Mouse (Mus musculus): Measurements from ENCODE around the gene Zbtb45. TPM values are rescaled to one million over a fixed set of nuclear protein-coding genes. Genes with fewer than 3 reads are reported as not detected.

Zbtb45 gene
- polyA plus RNA-seq, 1 experiment from 2014 or later: 37.6 TPM

DNA sequence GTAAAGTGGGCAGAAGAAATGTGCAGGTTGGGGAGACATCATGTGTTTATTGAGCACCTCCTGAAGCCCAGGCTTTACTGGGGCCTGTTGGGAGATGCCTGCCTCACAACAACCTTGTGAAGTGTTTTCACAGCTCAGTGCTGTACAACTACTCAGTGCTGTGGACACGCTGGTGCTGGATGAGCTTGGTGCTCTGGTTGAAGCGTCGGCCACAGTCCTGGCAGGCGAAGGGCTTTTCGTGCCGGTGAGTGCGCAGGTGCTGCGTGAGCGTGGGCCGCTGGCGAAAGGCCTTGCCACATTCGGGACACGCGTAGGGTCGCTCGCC, 33.2 kb upstream of the Zbtb45 start:
- Histone ChIP-seq H3K9me3 (replicated peaks) (no peaks in the 10 kb centered on the region), H3K36me3 (no peaks in the 10 kb centered on the region), H3K27me3 (replicated peaks) (peaks cover 50% of the 10 kb centered on the region), H3K4me3 (replicated peaks) (peak overlapping the region; percentile 53), H3K9ac (replicated peaks) (peak overlapping the region; percentile 67; the same call in 1 of the 2 replicates), H3K4me1 (peaks cover 30% of the 10 kb centered on the region), H3K27ac (replicated peaks) (no peak overlapping the region), H3K4me2 (peak overlapping the region; percentile 97)
- 35% methylated on average over 16 of the region's 16 CpGs for WGBS
- ATAC-seq (ENCODE audit: low FRiP score): peak; percentile 1; the same call in 1 of the 2 replicates

GRCm38 (mm10) chr7:13042511-13042910, 32.7 kb upstream of the Zbtb45 start:
- Histone ChIP-seq H3K9me3 (replicated peaks) (no peaks in the 10 kb centered on the region), H3K36me3 (no peaks in the 10 kb centered on the region), H3K9ac (replicated peaks) (no peak overlapping the region), H3K4me1 (peaks cover 30% of the 10 kb centered on the region), H3K27me3 (replicated peaks) (peaks cover 50% of the 10 kb centered on the region), H3K27ac (replicated peaks) (no peak overlapping the region), H3K4me2 (no peak overlapping the region), H3K4me3 (replicated peaks) (no peak overlapping the region)
- no peak for ATAC-seq (ENCODE audit: low FRiP score)
- 83% methylated on average over 6 of the region's 6 CpGs for WGBS

DNA sequence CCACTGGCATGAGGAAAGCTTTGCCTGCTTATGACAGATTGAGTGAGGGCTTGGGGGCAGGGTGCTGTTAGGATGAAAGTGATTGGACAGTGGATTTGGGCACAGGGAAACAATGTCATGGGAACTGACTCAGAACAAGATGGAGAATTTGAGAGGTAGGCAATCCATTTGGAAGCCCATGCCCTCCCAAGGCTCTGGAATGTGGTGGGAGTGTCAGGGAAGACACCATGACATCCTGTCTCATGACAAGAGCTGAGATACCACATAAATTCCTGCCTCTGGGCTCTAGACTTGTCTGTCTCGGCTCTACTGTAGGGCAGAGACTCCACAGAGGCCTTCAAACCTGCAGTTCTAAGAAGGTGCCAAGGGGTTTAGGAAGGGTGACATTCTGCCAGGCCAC, 31.4 kb upstream of the Zbtb45 start:
- peaks cover 2% of the 10 kb centered on the region for H3K36me3 ChIP-seq
- WGBS: 76% methylated on average over 1 of the region's 1 CpGs
- peaks cover 39% of the 10 kb centered on the region for H3K4me1 ChIP-seq
- H3K9ac ChIP-seq (replicated peaks): no peak overlapping the region; the same call in 1 of the 2 replicates
- no peak for ATAC-seq (ENCODE audit: low FRiP score)
- no peak overlapping the region for H3K4me3 ChIP-seq (replicated peaks)
- no peaks in the 10 kb centered on the region for H3K9me3 ChIP-seq (replicated peaks)
- H3K4me2 ChIP-seq: no peak overlapping the region
- peaks cover 50% of the 10 kb centered on the region for H3K27me3 ChIP-seq (replicated peaks)
- no peak overlapping the region for H3K27ac ChIP-seq (replicated peaks)

DNA sequence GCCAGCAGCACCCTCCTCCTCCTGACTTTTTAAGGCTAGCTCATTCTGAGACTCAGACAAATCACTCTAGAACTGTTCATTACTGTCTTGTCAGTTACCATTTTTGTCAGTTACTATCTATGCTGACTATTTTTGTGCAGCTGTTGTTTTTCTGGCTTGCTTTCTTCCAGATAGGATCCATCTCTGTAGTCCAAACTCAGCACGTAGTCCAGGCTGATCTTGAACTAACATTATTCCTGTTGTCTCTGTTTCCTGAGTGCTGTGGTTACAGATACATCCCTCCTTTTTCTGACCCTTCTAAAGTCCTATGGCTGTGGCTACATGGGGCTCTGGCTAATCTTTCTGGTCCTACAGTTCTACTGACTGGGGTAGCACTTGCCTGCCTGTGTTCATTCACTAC, 29.3 kb upstream of the Zbtb45 start:
- Histone ChIP-seq H3K27ac (replicated peaks) (peak overlapping the region; percentile 100), H3K4me2 (peak overlapping the region; percentile 74), H3K4me3 (replicated peaks) (peak overlapping the region; percentile 82; the same call in 1 of the 2 replicates), H3K9me3 (replicated peaks) (no peaks in the 10 kb centered on the region), H3K9ac (replicated peaks) (peak overlapping the region; percentile 100), H3K4me1 (peaks cover 49% of the 10 kb centered on the region), H3K27me3 (replicated peaks) (peaks cover 35% of the 10 kb centered on the region), H3K36me3 (peaks cover 17% of the 10 kb centered on the region)
- 91% methylated on average over 1 of the region's 1 CpGs for WGBS
- ATAC-seq (ENCODE audit: low FRiP score): no peak

- H3K27ac ChIP-seq (replicated peaks): peak overlapping the region; percentile 100
- no peak for ATAC-seq (ENCODE audit: low FRiP score)
- WGBS: 21% methylated on average over 15 of the region's 15 CpGs
Measured at GRCm38 (mm10) chr7:13038621-13039169, 28.9 kb upstream of the Zbtb45 start.

GRCm38 (mm10) chr7:13037901-13038555, 28.2 kb upstream of the Zbtb45 start, which contains the start of gene Ube2m:
TSS of gene Ube2m (minus strand) at chr7:13038275.
- H3K9me3 ChIP-seq (replicated peaks): no peaks in the 10 kb centered on the region
- ATAC-seq (ENCODE audit: low FRiP score): peak; percentile 90
- peaks cover 49% of the 10 kb centered on the region for H3K4me1 ChIP-seq
- peak within 1 kb of the TSS; percentile 100 for H3K9ac ChIP-seq (replicated peaks)
- peaks cover 28% of the 10 kb centered on the region for H3K27me3 ChIP-seq (replicated peaks)
- 0% methylated on average over 63 of the region's 65 CpGs for whole genome bisulfite sequencing
- peak within 1 kb of the TSS; percentile 100 for H3K27ac ChIP-seq (replicated peaks)
- H3K36me3 ChIP-seq: peaks cover 18% of the 10 kb centered on the region
- H3K4me2 ChIP-seq: peak within 1 kb of the TSS; percentile 74
- peak within 1 kb of the TSS; percentile 82 for H3K4me3 ChIP-seq (replicated peaks)

More at GRCm38 (mm10) chr7:13038621-13039169, 28.9 kb upstream of the Zbtb45 start:
- H3K9me3 ChIP-seq (replicated peaks): no peaks in the 10 kb centered on the region
- H3K27me3 ChIP-seq (replicated peaks): peaks cover 33% of the 10 kb centered on the region
- peaks cover 49% of the 10 kb centered on the region for H3K4me1 ChIP-seq
- H3K4me2 ChIP-seq: peak overlapping the region; percentile 74
- peak overlapping the region; percentile 82 for H3K4me3 ChIP-seq (replicated peaks)
- peak overlapping the region; percentile 100 for H3K9ac ChIP-seq (replicated peaks)
- peaks cover 17% of the 10 kb centered on the region for H3K36me3 ChIP-seq

DNA sequence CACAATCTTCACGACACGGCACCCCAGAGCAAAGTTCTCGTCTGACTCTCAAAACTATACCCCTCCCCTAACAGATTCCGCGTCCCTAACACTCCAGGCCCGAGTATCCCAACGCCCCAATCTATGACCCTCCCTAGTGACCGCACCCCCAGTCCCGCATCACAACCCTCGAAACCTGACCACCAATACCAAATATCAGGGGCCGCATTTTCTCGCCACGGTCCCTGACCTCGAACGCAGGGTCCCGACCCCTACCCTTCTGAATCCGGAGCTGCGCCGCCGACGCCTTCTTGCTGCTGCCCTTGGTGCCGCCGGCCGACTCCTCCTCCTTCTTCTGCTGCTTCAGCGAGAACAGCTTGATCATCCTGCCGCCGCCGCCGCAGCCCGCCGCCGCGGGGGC, 27.5 kb upstream of the Zbtb45 start:
- Histone ChIP-seq H3K9ac (replicated peaks) (peak overlapping the region; percentile 100), H3K36me3 (peaks cover 24% of the 10 kb centered on the region), H3K4me2 (peak overlapping the region; percentile 74), H3K27me3 (replicated peaks) (peaks cover 21% of the 10 kb centered on the region), H3K9me3 (replicated peaks) (no peaks in the 10 kb centered on the region), H3K27ac (replicated peaks) (peak overlapping the region; percentile 100), H3K4me3 (replicated peaks) (peak overlapping the region; percentile 82), H3K4me1 (peaks cover 55% of the 10 kb centered on the region)
- no peak for ATAC-seq (ENCODE audit: low FRiP score)
- under 1% methylated on average over 31 of the region's 33 CpGs for whole genome bisulfite sequencing

DNA sequence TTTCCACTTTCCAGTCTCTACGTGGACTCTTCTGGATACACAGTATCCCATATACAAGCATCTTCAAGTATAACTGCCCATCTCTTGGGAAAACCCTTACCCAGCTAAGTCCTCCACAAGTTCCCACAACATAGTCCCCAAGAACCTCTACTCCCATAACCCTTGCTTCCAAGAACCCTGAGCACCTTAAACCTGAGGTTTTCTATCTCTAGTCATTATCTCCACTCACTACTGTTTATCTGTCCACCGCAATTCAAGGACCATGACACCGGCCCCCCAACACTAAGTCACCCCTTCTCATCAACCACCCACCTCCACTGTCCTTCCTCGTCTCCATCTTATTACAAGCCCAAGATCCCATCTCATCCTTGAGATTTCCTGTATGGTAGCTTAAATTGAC, 27.0 kb upstream of the Zbtb45 start:
- Histone ChIP-seq H3K27me3 (replicated peaks) (peaks cover 15% of the 10 kb centered on the region), H3K36me3 (peaks cover 30% of the 10 kb centered on the region), H3K4me2 (peak overlapping the region; percentile 74), H3K4me1 (peaks cover 56% of the 10 kb centered on the region), H3K9me3 (replicated peaks) (no peaks in the 10 kb centered on the region), H3K27ac (replicated peaks) (peak overlapping the region; percentile 100), H3K9ac (replicated peaks) (peak overlapping the region; percentile 100), H3K4me3 (replicated peaks) (peak overlapping the region; percentile 82)
- 46% methylated on average over 4 of the region's 4 CpGs for WGBS
- ATAC-seq (ENCODE audit: low FRiP score): no peak

DNA sequence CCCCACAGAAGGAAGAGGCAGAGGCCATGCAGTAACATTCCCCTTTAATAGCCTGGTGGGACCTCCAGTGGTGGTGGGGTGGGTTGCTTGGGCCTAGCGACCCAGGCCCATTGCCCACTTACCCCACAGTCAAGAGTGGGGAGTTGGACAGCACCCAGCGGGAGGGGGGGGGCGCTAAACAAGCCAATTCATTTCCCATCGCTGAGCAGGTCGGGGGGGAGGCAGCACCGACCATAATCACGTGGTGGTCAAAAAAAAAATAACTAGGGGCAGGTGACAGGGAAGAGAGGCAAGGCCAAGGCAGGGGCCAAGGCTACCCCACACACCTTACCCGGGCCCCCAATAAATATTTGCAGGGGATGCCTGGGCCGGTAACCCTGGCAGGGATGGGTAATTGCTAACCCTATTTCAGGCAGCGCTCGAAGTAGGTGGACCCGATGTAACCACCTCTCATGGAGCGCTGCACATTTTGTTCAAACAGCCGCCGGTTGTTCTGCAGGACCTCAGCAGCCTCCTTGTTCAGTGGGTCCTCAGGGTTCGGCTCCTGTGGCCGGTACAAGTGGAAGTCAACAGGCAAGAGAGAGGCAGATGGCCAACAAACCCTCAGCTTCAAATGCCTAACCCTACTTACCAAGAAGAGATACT, 25.5 kb upstream of the Zbtb45 start:
- ATAC-seq (ENCODE audit: low FRiP score): no peak
- H3K4me1 ChIP-seq: peaks cover 56% of the 10 kb centered on the region
- H3K27ac ChIP-seq (replicated peaks): peak overlapping the region; percentile 96; the same call in 1 of the 2 replicates
- no peaks in the 10 kb centered on the region for H3K9me3 ChIP-seq (replicated peaks)
- peaks cover 45% of the 10 kb centered on the region for H3K36me3 ChIP-seq
- peak overlapping the region; percentile 93 for H3K4me2 ChIP-seq
- WGBS: 82% methylated on average over 17 of the region's 17 CpGs
- peak overlapping the region; percentile 62 for H3K4me3 ChIP-seq (replicated peaks)
- H3K9ac ChIP-seq (replicated peaks): peak overlapping the region; percentile 30; the same call in 1 of the 2 replicates
- 0 out of 2 replicates have a peak, but pooled peaks cover under 1% of the 10 kb centered on the region for H3K27me3 ChIP-seq (replicated peaks)

DNA sequence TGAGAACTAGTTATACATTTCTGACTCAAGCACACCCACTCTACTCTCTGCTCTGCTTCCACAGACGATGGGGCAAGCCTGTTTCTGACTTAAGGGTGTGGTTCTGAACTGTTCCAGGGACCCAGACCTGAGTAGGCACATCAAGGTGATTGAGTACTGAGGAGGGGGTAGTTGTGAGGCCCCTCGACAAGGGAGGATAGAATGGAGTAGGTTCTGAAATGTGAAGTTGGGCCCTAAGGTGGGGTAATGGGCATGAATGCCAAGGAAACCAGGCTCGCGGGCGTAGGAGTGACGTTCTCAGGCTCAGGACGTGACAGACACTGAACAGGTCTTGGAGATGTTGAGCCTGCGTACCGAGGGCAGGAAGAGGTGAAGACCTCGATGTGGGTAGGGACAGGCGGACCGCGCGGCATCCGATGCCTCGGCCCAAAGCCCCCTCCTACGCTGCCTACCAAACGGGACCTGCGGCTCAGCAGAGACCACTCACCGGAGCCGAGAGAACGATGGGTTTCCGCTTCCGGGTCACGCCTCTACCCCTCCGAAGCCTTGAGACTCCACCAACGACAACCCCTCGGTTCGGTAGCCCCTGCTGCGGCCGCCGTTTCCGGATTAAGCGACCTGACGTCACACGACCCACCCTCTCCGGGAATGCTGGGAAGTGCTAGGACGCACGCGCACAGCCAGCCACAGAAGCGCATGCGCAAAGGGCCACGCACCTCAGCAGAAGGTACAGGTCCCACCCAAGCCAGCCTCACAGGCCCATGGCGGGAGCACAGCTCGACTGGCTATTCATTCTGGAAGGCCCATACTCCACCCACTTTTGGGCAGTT, 24.5 kb upstream of the Zbtb45 start, which contains the start of gene Chmp2a:
TSS of gene Chmp2a (minus strand) at position 660 of the 830 bp plus-strand sequence.
- ATAC-seq (ENCODE audit: low FRiP score): peak; percentile 83
- no peaks in the 10 kb centered on the region for H3K27me3 ChIP-seq (replicated peaks)
- peaks cover 54% of the 10 kb centered on the region for H3K36me3 ChIP-seq
- peak within 1 kb of the TSS; percentile 62 for H3K4me3 ChIP-seq (replicated peaks)
- WGBS: under 1% methylated on average over 45 of the region's 45 CpGs
- peak within 1 kb of the TSS; percentile 96 for H3K27ac ChIP-seq (replicated peaks)
- peak within 1 kb of the TSS; percentile 93 for H3K4me2 ChIP-seq
- H3K9ac ChIP-seq (replicated peaks): peak within 1 kb of the TSS; percentile 68
- H3K9me3 ChIP-seq (replicated peaks): no peaks in the 10 kb centered on the region
- peaks cover 54% of the 10 kb centered on the region for H3K4me1 ChIP-seq
